Mouse (Mus musculus) thymus, adult 18-20 months (tissue): Measurements from ENCODE around the gene Esyt2.
"Not testable (repeated sequence)": the region's sequence is repeated elsewhere in the genome, so short reads cannot be mapped to it uniquely, and the experiment has no call there.

Experiments
- DNase-seq, 2 experiments: peaks; one replicate each; pipeline ENCODE4 v3.0.0; 2022; ENCODE audit warnings: mixed read lengths in 2 of 2

Esyt2 gene

DNA sequence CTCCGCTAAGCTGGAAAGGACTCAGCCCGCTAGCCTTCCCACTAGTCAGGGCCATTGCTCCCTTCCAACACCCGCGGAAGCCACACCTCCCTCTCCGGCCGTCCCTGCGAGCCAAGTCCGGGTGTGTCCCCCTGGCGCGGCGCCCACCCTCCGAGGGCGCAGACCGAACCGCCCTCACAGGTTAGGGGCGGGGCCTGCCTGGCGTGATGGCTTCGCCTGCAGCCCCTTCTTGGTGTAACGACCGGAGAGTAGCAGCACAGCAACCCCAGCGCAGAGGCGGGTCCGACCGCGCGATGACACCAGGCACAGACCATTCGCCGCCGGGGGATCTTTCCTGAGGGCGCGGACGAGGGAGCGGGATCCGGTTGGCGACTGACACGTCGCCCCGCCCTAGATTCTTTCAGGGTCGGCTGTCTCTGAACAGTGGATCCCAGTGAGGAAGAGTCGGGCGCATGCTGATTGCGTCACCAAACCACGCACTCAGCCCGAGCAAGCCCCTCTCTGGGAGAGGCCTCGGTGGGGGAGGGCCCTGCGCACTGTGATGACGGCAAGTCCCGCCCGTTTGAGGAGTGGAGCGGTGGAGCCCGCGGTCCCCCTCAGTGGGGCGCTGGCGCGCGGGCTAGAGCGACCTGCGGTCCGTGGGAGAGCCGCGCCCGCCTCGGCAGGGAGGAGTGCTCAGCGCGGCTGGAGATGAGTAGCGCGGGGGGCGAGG is at the start of gene Esyt2:
Esyt2 (plus strand) TSS at position 544 of the 712 bp plus-strand sequence.
- DNase-seq: peak; percentile 99 to 100

- peak in 1 of 2 experiments; percentile 15 for DNase-seq
These were observed 49.4 kb upstream of the Esyt2 start for GRCm38 (mm10) chr12:116231612-116232011.

- DNase-seq: no peak
These were observed 48.9 kb upstream of the Esyt2 start for GRCm38 (mm10) chr12:116232061-116232460.

- DNase-seq: no peak
These were observed 45.6 kb upstream of the Esyt2 start for GRCm38 (mm10) chr12:116235356-116235755.

DNA sequence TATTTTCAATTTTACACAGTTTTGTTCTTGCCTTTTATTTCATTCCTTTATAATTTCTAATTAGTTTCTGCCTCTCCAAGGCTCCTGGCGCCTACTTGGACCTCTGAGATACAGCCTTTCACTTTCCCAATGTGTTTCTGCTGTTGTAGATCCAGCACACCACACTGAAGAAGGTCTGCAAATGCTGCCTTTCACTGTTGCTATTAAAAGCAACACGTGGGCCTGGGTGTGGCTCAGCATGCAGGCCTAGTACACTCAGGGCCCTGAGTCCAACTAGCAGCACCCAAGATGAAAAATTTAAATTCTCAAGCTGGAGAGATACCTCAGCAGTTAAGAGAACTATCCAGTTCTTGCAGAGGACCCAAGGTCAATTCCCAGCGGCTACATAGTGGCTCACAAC is 44.3 kb upstream of the Esyt2 start:
- DNase-seq: no peak

DNA sequence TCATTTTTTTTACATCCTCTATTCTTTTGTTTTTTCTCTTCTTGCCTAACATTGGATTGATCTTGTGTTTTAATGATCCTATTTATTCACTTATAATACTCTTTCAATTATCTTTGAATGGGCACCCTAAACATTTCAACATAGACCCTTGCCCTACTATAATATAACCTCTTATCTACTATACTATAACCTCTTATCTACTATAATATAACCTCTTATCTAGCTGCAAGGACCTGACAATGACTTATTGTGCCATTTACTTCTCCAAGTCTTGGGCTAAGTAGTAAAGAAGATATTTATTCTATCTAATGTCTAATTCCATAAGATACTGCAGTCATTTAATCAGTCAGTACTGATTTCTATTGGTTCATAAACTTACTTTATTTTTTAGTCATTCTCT is 42.6 kb upstream of the Esyt2 start:
- DNase-seq: no peak

- DNase-seq: no peak
These were observed 42.2 kb upstream of the Esyt2 start for GRCm38 (mm10) chr12:116238803-116239202.

DNA sequence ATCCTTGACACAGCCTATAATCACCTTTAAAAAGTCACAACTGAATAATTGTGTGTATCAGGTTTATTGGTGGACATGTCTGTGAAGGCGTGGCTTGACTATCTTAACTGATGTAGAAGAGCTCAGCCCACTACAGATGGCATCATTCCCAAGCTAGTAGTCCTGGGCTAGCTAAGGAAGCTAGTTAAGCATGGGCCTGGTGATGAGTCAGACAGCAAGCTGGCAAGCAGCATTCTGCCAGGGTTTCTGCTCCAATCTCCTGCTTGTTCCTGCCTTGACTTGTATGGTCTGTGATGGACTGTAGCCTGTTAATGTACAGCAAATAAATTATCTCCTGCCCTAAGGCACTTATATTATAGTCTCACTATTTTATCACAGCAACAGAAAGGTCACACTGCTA is 36.4 kb upstream of the Esyt2 start:
- no peak for DNase-seq

- DNase-seq: peak in 1 of 2 experiments; percentile 12
These were observed 26.3 kb upstream of the Esyt2 start for GRCm38 (mm10) chr12:116254652-116255051.

DNA sequence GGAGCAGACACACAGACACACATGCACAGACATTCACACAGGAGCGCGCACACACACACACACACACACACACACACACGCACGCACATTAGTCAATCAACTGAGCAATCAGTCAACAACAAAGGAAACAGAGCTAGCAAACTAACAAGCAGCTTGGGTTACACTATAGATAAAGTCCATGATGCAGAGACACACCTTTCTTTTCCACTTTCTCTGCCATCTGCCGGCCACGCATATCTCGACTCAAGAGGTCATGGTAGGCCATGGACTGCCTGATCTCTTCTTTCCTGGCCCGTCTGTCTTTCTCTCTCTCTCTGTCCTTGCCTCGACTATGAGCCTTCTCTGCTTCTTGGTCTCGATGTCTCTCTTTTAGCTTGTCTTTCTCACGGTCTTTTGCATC is 25.4 kb upstream of the Esyt2 start:
- DNase-seq: no peak

GRCm38 (mm10) chr12:116258321-116258720 is 22.7 kb upstream of the Esyt2 start:
- DNase-seq: no peak

- DNase-seq: peak; percentile 80 to 83
These were observed 18.2 kb upstream of the Esyt2 start, which contains the start of gene Wdr60 for GRCm38 (mm10) chr12:116262555-116263341. TSS of gene Wdr60 (minus strand) at chr12:116263022.

- DNase-seq: no peak
These were observed 16.2 kb upstream of the Esyt2 start for GRCm38 (mm10) chr12:116264756-116265155.

- no peak for DNase-seq
These were observed 15.7 kb upstream of the Esyt2 start for GRCm38 (mm10) chr12:116265275-116265674.

DNA sequence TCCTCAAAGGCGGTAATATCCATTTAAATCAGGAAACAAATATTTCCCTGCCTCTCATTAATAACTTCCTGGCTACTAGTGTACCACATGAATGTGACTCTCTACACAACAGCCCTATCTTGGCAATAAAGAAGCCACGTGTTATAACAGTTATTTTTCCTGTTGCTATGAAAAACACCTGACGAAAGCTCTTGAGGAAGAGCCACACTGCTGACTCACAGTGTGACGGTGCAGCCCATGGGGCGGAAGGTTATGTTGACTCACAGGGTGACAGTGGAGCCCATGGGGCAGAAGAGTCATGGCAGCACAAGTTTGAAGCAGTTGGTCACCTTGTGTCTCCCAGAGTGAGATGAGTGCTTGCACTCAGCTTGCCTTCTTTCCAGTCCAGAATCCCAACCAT is 11.5 kb upstream of the Esyt2 start:
- no peak for DNase-seq

DNA sequence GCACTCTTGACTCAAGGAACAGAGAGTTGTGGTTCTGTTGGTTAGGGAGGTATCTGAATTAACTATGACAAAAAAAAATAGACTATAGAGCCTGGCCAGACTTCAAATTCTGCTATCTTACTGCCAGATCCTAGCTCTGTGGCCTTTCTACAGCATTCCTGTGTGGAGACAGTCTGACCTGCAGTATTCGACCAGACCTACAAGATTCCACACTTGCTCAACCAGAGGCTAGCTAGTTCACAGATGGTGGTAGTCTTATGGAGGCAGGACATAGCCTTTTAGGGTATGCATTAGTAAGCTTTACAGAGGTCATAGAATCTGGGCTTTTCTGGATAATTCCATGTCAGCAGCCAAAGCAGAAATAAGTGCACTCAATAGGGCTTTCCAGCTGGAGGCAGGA is 10.5 kb upstream of the Esyt2 start:
- DNase-seq: no peak

DNA sequence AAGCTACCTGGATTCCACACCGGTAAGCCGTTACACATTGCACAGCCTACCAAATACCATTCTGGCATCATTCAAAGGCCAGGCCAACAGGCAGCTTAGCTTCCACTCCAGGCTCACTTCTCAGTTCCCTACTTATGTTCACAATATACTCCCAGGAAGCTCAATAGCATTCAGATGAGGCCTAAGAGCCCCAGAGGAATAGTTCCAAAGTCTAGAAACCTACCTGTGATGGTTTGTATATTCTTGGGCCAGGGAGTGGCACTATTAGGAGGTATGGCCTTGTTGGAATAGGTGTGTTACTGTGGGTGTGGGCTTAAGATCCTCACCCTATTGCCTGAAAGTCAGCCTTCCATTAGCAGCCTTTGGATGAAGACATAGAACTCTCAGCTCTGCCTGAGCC is 9.9 kb upstream of the Esyt2 start:
- no peak for DNase-seq

DNA sequence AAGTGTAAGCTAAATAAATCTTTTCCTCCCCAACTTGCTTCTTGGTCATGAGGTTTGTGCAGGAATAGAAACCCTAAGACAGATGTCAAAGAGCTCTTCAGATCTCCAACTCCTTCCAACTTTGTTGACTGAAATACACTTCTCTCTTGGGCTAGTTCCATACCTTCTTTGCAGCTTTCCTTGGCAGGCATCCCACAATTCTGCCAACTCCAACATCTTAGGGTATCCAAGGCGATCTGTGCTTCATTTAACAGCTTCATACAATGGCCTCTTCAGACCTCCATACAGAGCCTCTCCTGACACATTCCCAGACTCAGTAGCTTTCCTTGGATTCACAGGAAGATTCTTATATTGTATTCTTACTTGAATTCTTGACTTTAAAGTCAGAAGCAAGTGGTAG is 7.3 kb upstream of the Esyt2 start:
- no peak for DNase-seq

- not testable (repeated sequence) for DNase-seq
These were observed 5.9 kb upstream of the Esyt2 start, which contains the start of gene Gm11027 for GRCm38 (mm10) chr12:116275086-116275485. TSS of gene Gm11027 (plus strand) at chr12:116275386.

DNA sequence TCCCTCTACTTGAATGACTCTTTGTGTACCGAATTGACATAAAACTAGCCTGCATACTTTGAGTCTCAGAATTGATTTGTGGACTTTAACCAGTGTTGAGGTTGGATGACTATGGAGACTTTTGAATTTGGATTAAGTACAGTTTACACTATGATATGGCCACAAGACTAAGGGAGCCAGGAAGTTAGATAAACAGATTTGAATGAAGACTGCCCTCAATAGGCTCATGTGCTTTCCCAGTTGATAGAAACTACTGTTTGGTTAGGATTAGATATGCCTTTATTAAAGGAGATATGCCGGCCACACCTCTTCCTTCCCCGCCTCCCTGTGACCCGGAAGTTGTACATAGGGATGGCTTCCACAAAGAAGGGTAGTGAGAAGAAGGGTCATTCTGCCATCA is 5.4 kb upstream of the Esyt2 start:
- no peak for DNase-seq

DNA sequence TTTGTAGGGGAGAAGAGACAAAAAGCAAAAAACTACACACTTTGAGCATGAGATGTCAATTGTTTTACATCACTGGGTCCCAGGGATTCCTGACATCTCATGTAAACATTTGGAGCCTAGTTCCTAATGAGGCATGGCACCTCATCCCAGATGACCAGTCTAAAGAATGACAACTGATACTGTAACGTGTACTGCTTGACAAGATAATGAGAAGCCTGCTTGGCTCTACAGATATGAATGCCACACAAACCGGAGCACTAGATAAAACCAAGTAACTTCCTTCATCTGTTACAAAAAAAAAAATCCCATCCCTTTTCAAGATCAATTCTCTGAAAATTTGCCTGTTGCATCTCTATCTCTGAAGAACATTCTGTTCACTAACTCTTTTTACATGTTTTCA is 4.0 kb upstream of the Esyt2 start:
- no peak for DNase-seq

- DNase-seq: no peak
These were observed 2.5 kb upstream of the Esyt2 start for GRCm38 (mm10) chr12:116278541-116278940.

GRCm38 (mm10) chr12:116279181-116279580 is 1.8 kb upstream of the Esyt2 start:
- no peak for DNase-seq

GRCm38 (mm10) chr12:116280149-116280652 is 795 bp upstream of the Esyt2 start:
- no peak for DNase-seq
